Mouse (Mus musculus): ENCODE measurements around the gene Ivl. TPM values are rescaled to one million over a fixed set of nuclear protein-coding genes. Genes with fewer than 3 reads are reported as not detected.

Gene Ivl
- not detected for polyA plus RNA-seq (2017; shearing (Covaris generic))

GRCm38 (mm10) chr3:92573449-92574041 lies at the start of gene Ivl:
Gene Ivl (minus strand): TSS chr3:92573735.

DNA sequence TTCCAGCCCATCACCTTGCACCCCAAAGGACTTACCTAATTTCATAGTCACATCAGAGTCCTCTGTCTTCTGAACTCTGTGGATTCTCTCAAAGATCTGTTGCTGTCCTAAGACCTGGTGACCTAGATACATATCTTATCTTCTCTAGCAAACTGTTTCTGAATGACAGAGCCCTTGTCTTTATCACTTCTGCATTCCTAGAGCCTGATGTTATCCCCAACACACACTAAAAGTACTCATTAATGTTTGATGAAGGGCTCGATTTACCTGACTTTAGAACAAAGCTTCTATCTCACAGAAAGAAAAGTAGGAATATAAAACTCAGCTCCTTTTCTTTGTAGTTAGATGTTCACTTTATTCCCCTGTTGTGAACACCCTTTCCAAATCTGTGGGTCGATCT lies 48.0 kb upstream of the Ivl start, which contains the start of gene Lce6a:
TSS of gene Lce6a (minus strand) at position 101 of the 400 bp plus-strand sequence.

GRCm38 (mm10) chr3:92607392-92607791 lies 33.9 kb upstream of the Ivl start, which contains the start of gene 2210017I01Rik:
Gene 2210017I01Rik (minus strand): TSS chr3:92607492.

DNA sequence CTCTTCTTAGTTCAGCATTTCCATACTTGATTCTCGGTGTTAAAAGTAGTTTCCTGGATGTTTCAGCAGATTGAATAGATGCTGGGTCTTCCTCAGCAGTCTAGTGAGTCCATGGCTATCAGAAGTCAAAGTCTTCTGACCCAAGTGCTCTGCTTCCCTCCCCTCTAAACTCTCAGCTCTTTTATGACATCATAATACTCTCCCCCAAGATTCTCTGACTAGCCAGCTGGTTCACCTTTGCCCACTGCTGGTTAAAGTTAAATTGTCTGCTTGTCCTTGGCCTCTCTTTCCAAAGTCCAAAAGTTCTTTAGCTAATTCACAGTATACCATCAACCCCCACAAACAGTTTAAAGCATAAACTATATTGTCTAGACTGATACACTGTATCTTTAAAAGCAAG lies 15.3 kb upstream of the Ivl start, which contains the start of gene Smcp:
TSS of gene Smcp (minus strand) at position 140 of the 400 bp plus-strand sequence.

DNA sequence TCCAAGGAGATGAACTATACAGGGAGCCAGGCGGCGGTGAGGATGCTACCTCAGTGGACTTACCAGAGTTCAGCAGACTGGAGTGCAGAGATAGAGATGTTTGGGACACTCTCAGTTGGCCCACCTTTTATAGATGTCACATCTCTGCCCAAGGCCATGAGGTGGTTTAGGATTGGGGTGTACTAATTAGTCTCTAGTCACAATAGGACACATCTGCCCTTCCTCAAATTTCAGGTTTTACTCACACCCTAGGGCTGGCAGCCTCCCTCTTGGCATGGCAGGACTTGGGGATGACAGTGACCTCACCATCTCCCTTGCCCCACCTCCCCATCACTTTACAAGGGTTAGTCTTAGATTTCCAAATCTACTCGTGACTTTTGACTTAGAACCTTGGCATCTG lies 39.1 kb downstream of the Ivl start, which contains the start of gene 2310046K23Rik:
TSS of gene 2310046K23Rik (minus strand) at position 101 of the 400 bp plus-strand sequence.

Other genes starting within 250 kb of the Ivl start
- not detected for gene Sprr2d, start 234.6 kb downstream of the Ivl start, polyA plus RNA-seq (2017; shearing (Covaris generic))
- gene Sprr2e, start 221.6 kb downstream of the Ivl start, polyA plus RNA-seq (2017; shearing (Covaris generic)) = not detected
- not detected for gene Sprr2f, start 208.5 kb downstream of the Ivl start, polyA plus RNA-seq (2017; shearing (Covaris generic))
- not detected for gene Sprr2h, start 188.1 kb downstream of the Ivl start, polyA plus RNA-seq (2017; shearing (Covaris generic))
- not detected for gene Sprr2i, start 165.7 kb downstream of the Ivl start, polyA plus RNA-seq (2017; shearing (Covaris generic))
- gene Sprr2j-ps, start 155.7 kb downstream of the Ivl start, polyA plus RNA-seq (2017; shearing (Covaris generic)) = not detected
- gene Gm9774, start 144.3 kb downstream of the Ivl start, polyA plus RNA-seq (2017; shearing (Covaris generic)) = 14.5 TPM
- gene Sprr2k, start 141.2 kb downstream of the Ivl start, polyA plus RNA-seq (2017; shearing (Covaris generic)) = not detected
- not detected for gene Sprr1b, start 134.9 kb downstream of the Ivl start, polyA plus RNA-seq (2017; shearing (Covaris generic))
- not detected for gene Sprr3, start 115.0 kb downstream of the Ivl start, polyA plus RNA-seq (2017; shearing (Covaris generic))
- not detected for gene Sprr1a, start 87.8 kb downstream of the Ivl start, polyA plus RNA-seq (2017; shearing (Covaris generic))
- not detected for gene Sprr4, start 73.2 kb downstream of the Ivl start, polyA plus RNA-seq (2017; shearing (Covaris generic))
- not detected for gene 2310046K23Rik, start 39.2 kb downstream of the Ivl start, polyA plus RNA-seq (2017; shearing (Covaris generic))
- not detected for gene Smcp, start 15.3 kb upstream of the Ivl start, polyA plus RNA-seq (2017; shearing (Covaris generic))
- gene 2210017I01Rik, start 33.8 kb upstream of the Ivl start, polyA plus RNA-seq (2017; shearing (Covaris generic)) = not detected
- not detected for gene Lce6a, start 47.9 kb upstream of the Ivl start, polyA plus RNA-seq (2017; shearing (Covaris generic))
- gene Lce1a1, start 74.6 kb upstream of the Ivl start, polyA plus RNA-seq (2017; shearing (Covaris generic)) = not detected
- not detected for gene Lce1b, start 83.2 kb upstream of the Ivl start, polyA plus RNA-seq (2017; shearing (Covaris generic))
- not detected for gene Lce1a2, start 96.6 kb upstream of the Ivl start, polyA plus RNA-seq (2017; shearing (Covaris generic))
- not detected for gene Lce1c, start 105.5 kb upstream of the Ivl start, polyA plus RNA-seq (2017; shearing (Covaris generic))
- gene Lce1d, start 113.5 kb upstream of the Ivl start, polyA plus RNA-seq (2017; shearing (Covaris generic)) = not detected
- not detected for gene Lce1e, start 135.3 kb upstream of the Ivl start, polyA plus RNA-seq (2017; shearing (Covaris generic))
- not detected for gene Lce1f, start 146.6 kb upstream of the Ivl start, polyA plus RNA-seq (2017; shearing (Covaris generic))
- gene Gm38119, start 165.4 kb upstream of the Ivl start, polyA plus RNA-seq (2017; shearing (Covaris generic)) = not detected
- gene Lce1g, start 178.6 kb upstream of the Ivl start, polyA plus RNA-seq (2017; shearing (Covaris generic)) = not detected
- not detected for gene Lce1h, start 191.3 kb upstream of the Ivl start, polyA plus RNA-seq (2017; shearing (Covaris generic))
- not detected for gene Lce1i, start 205.2 kb upstream of the Ivl start, polyA plus RNA-seq (2017; shearing (Covaris generic))
- gene Lce1j, start 216.8 kb upstream of the Ivl start, polyA plus RNA-seq (2017; shearing (Covaris generic)) = not detected
- not detected for gene Lce1k, start 234.2 kb upstream of the Ivl start, polyA plus RNA-seq (2017; shearing (Covaris generic))